Mouse (Mus musculus): ENCODE measurements at regions not wholly inside any gene's neighbourhood (a gene's known extent, or its start where the extent isn't known, plus 50 kb on each side); places are given as distances from the start of the nearest gene placed in this dataset.
A peak's percentile ranks its signal among the peaks of the same experiment; 100 is the strongest.
"Not testable (repeated sequence)": the region's sequence is repeated elsewhere in the genome, so short reads cannot be mapped to it uniquely, and the experiment has no call there.

GRCm38 (mm10) chr13:83744110-83744752 is 240.4 kb downstream of the Mef2c start:
- DNase-seq, result no peak

- peak; percentile 62 for DNase-seq
Observed at GRCm38 (mm10) chr13:83744981-83745555, 241.2 kb downstream of the Mef2c start.

GRCm38 (mm10) chr13:83745961-83746360 is 242.1 kb downstream of the Mef2c start:
- no peak for DNase-seq

- DNase-seq, result no peak
Observed at GRCm38 (mm10) chr13:83747671-83748070, 243.8 kb downstream of the Mef2c start.

- no peak for DNase-seq
Observed at GRCm38 (mm10) chr13:83749376-83750150, 245.7 kb downstream of the Mef2c start.

- no peak for DNase-seq
Observed at GRCm38 (mm10) chr13:83750437-83750836, 246.6 kb downstream of the Mef2c start.

- DNase-seq, result no peak
Observed at GRCm38 (mm10) chr13:83760387-83761170, 256.7 kb downstream of the Mef2c start.

- DNase-seq, result no peak
Observed at GRCm38 (mm10) chr13:83762484-83762883, 258.6 kb downstream of the Mef2c start.

GRCm38 (mm10) chr13:83763288-83763687 is 259.5 kb downstream of the Mef2c start:
- not testable (repeated sequence) for DNase-seq

- DNase-seq, result no peak
Observed at GRCm38 (mm10) chr13:83785643-83786042, 281.8 kb downstream of the Mef2c start.

GRCm38 (mm10) chr13:83809535-83809934 is 305.7 kb downstream of the Mef2c start:
- no peak for DNase-seq

GRCm38 (mm10) chr13:83820291-83820690 is 316.5 kb downstream of the Mef2c start:
- DNase-seq, result no peak

GRCm38 (mm10) chr13:83820721-83821120 is 316.9 kb downstream of the Mef2c start:
- DNase-seq, result no peak

GRCm38 (mm10) chr13:83824926-83825325 is 321.1 kb downstream of the Mef2c start:
- DNase-seq, result no peak

- DNase-seq, result no peak
Observed at GRCm38 (mm10) chr13:83826841-83827463, 323.1 kb downstream of the Mef2c start.

GRCm38 (mm10) chr13:83865932-83866685 is 356.0 kb upstream of the Tmem161b start:
- no peak for DNase-seq

- no peak for DNase-seq
Observed at GRCm38 (mm10) chr13:83867211-83867610, 354.9 kb upstream of the Tmem161b start.

- DNase-seq, result no peak
Observed at GRCm38 (mm10) chr13:83867831-83868473, 354.1 kb upstream of the Tmem161b start.

- no peak for DNase-seq
Observed at GRCm38 (mm10) chr13:83868922-83869321, 353.2 kb upstream of the Tmem161b start.

GRCm38 (mm10) chr13:83872143-83872819 is 349.8 kb upstream of the Tmem161b start:
- no peak for DNase-seq
